Mouse (Mus musculus): ENCODE results near the gene Ptdss2. TPM values are rescaled to one million over a fixed set of nuclear protein-coding genes. Genes with fewer than 3 reads are reported as not detected.

Gene Ptdss2
- polyA plus RNA-seq, 1 experiment from 2014 or later, result 85.5 TPM

- H3K4me1 ChIP-seq, result peaks cover 21% of the 10 kb centered on the region
- H3K4me2 ChIP-seq (replicated peaks), result no peak overlapping the region
- H3K9me3 ChIP-seq, result no peaks in the 10 kb centered on the region
- no peaks in the 10 kb centered on the region for H3K27me3 ChIP-seq
- H3K36me3 ChIP-seq, result peaks cover 62% of the 10 kb centered on the region
- no peak overlapping the region for H3K4me3 ChIP-seq
- no peak overlapping the region for H3K9ac ChIP-seq
- H3K27ac ChIP-seq, result no peak overlapping the region
- 83% methylated on average over 6 of the region's 6 CpGs for WGBS
- ATAC-seq (ENCODE audit: low FRiP score, low read depth), result no peak
Observed at GRCm38 (mm10) chr7:141164850-141165249, 42.7 kb downstream of the Ptdss2 start.

GRCm38 (mm10) chr7:141167901-141168517, 45.8 kb downstream of the Ptdss2 start:
- H3K27ac ChIP-seq, result no peak overlapping the region; the same call in 1 of the 2 replicates
- ATAC-seq (ENCODE audit: low FRiP score, low read depth), result no peak
- 9% methylated on average over 7 of the region's 7 CpGs for WGBS
- no peaks in the 10 kb centered on the region for H3K9me3 ChIP-seq
- peak overlapping the region; percentile 77 for H3K4me2 ChIP-seq (replicated peaks)
- H3K9ac ChIP-seq, result peak overlapping the region; percentile 82
- peak overlapping the region; percentile 62 for H3K4me3 ChIP-seq
- H3K36me3 ChIP-seq, result peaks cover 32% of the 10 kb centered on the region
- peaks cover 22% of the 10 kb centered on the region for H3K4me1 ChIP-seq
- no peaks in the 10 kb centered on the region for H3K27me3 ChIP-seq

GRCm38 (mm10) chr7:141168518-141168953, 46.4 kb downstream of the Ptdss2 start:
- Histone ChIP-seq H3K9ac (peak overlapping the region; percentile 82), H3K4me1 (peaks cover 28% of the 10 kb centered on the region), H3K9me3 (no peaks in the 10 kb centered on the region), H3K27me3 (no peaks in the 10 kb centered on the region), H3K36me3 (peaks cover 27% of the 10 kb centered on the region), H3K4me3 (peak overlapping the region; percentile 62), H3K27ac (no peak overlapping the region; the same call in 1 of the 2 replicates), H3K4me2 (replicated peaks) (peak overlapping the region; percentile 77)
- under 1% methylated on average over 22 of the region's 22 CpGs for WGBS
- ATAC-seq (ENCODE audit: low FRiP score, low read depth), result no peak

GRCm38 (mm10) chr7:141169300-141169699, 47.1 kb downstream of the Ptdss2 start:
- Histone ChIP-seq H3K27me3 (no peaks in the 10 kb centered on the region), H3K4me1 (peaks cover 28% of the 10 kb centered on the region), H3K9me3 (no peaks in the 10 kb centered on the region), H3K36me3 (peaks cover 19% of the 10 kb centered on the region), H3K4me2 (replicated peaks) (peak overlapping the region; percentile 77; the same call in 1 of the 2 replicates), H3K9ac (peak overlapping the region; percentile 82; the same call in 1 of the 2 replicates), H3K27ac (peak overlapping the region; percentile 16; the same call in 1 of the 2 replicates), H3K4me3 (0 out of 2 replicates have a peak overlapping the region, but pooled peaks have one; percentile 62)
- ATAC-seq (ENCODE audit: low FRiP score, low read depth), result no peak
- WGBS, result 76% methylated on average over 1 of the region's 1 CpGs

GRCm38 (mm10) chr7:141169866-141170265, 47.7 kb downstream of the Ptdss2 start:
- no peaks in the 10 kb centered on the region for H3K9me3 ChIP-seq
- no peaks in the 10 kb centered on the region for H3K27me3 ChIP-seq
- 0 out of 2 replicates have a peak overlapping the region, but pooled peaks have one; percentile 16 for H3K27ac ChIP-seq
- no peak overlapping the region for H3K9ac ChIP-seq
- no peak overlapping the region for H3K4me2 ChIP-seq (replicated peaks)
- ATAC-seq (ENCODE audit: low FRiP score, low read depth), result no peak
- peaks cover 13% of the 10 kb centered on the region for H3K36me3 ChIP-seq
- peaks cover 28% of the 10 kb centered on the region for H3K4me1 ChIP-seq
- H3K4me3 ChIP-seq, result no peak overlapping the region

GRCm38 (mm10) chr7:141172116-141173006, 50.2 kb downstream of the Ptdss2 start, which contains the start of gene Rnh1:
Gene Rnh1 (minus strand): TSS chr7:141172857.
- H3K9me3 ChIP-seq, result no peaks in the 10 kb centered on the region
- peak within 1 kb of the TSS; percentile 73 for H3K9ac ChIP-seq
- peak within 1 kb of the TSS; percentile 50 for H3K4me3 ChIP-seq
- peak within 1 kb of the TSS; percentile 85 for H3K27ac ChIP-seq
- no peaks in the 10 kb centered on the region for H3K36me3 ChIP-seq
- 3% methylated on average over 55 of the region's 55 CpGs for WGBS
- H3K4me2 ChIP-seq (replicated peaks), result peak within 1 kb of the TSS; percentile 69
- ATAC-seq (ENCODE audit: low FRiP score, low read depth), result peak; percentile 98
- peaks cover 27% of the 10 kb centered on the region for H3K4me1 ChIP-seq
- H3K27me3 ChIP-seq, result no peaks in the 10 kb centered on the region

- 80% methylated on average over 5 of the region's 5 CpGs for WGBS
- Histone ChIP-seq H3K9ac (no peak overlapping the region; the same call in 1 of the 2 replicates), H3K27me3 (no peaks in the 10 kb centered on the region), H3K9me3 (no peaks in the 10 kb centered on the region), H3K4me3 (peak overlapping the region; percentile 50), H3K36me3 (no peaks in the 10 kb centered on the region), H3K4me1 (peaks cover 18% of the 10 kb centered on the region), H3K27ac (peak overlapping the region; percentile 85), H3K4me2 (replicated peaks) (peak overlapping the region; percentile 69)
- no peak for ATAC-seq (ENCODE audit: low FRiP score, low read depth)
Observed at GRCm38 (mm10) chr7:141173323-141173850, 51.2 kb downstream of the Ptdss2 start.

- H3K4me2 ChIP-seq (replicated peaks), result no peak overlapping the region
- peak overlapping the region; percentile 19; the same call in 1 of the 2 replicates for H3K9ac ChIP-seq
- H3K4me1 ChIP-seq, result peaks cover 9% of the 10 kb centered on the region
- H3K27me3 ChIP-seq, result no peaks in the 10 kb centered on the region
- no peak for ATAC-seq (ENCODE audit: low FRiP score, low read depth)
- no peak overlapping the region for H3K4me3 ChIP-seq
- H3K36me3 ChIP-seq, result no peaks in the 10 kb centered on the region
- no peaks in the 10 kb centered on the region for H3K9me3 ChIP-seq
- H3K27ac ChIP-seq, result no peak overlapping the region
- WGBS, result 90% methylated on average over 4 of the region's 4 CpGs
Observed at GRCm38 (mm10) chr7:141175068-141175467, 52.9 kb downstream of the Ptdss2 start.

GRCm38 (mm10) chr7:141176173-141176572, 54.0 kb downstream of the Ptdss2 start:
- H3K4me3 ChIP-seq, result no peak overlapping the region
- no peaks in the 10 kb centered on the region for H3K27me3 ChIP-seq
- WGBS, result 2% methylated on average over 8 of the region's 8 CpGs
- H3K9me3 ChIP-seq, result no peaks in the 10 kb centered on the region
- H3K4me2 ChIP-seq (replicated peaks), result no peak overlapping the region; the same call in 1 of the 2 replicates
- no peak overlapping the region for H3K9ac ChIP-seq
- ATAC-seq (ENCODE audit: low FRiP score, low read depth), result no peak
- H3K36me3 ChIP-seq, result no peaks in the 10 kb centered on the region
- H3K4me1 ChIP-seq, result peaks cover 9% of the 10 kb centered on the region
- H3K27ac ChIP-seq, result no peak overlapping the region

- no peaks in the 10 kb centered on the region for H3K9me3 ChIP-seq
- H3K27me3 ChIP-seq, result no peaks in the 10 kb centered on the region
- H3K4me1 ChIP-seq, result peaks cover 16% of the 10 kb centered on the region
- no peak overlapping the region for H3K4me3 ChIP-seq
- H3K36me3 ChIP-seq, result peaks cover 35% of the 10 kb centered on the region
- H3K27ac ChIP-seq, result no peak overlapping the region
- no peak overlapping the region for H3K9ac ChIP-seq
- 85% methylated on average over 3 of the region's 3 CpGs for WGBS
- no peak for ATAC-seq (ENCODE audit: low FRiP score, low read depth)
- no peak overlapping the region for H3K4me2 ChIP-seq (replicated peaks)
Observed at GRCm38 (mm10) chr7:141188194-141188593, 66.0 kb downstream of the Ptdss2 start.

- H3K4me1 ChIP-seq, result peaks cover 16% of the 10 kb centered on the region
- no peak overlapping the region for H3K4me3 ChIP-seq
- no peak for ATAC-seq (ENCODE audit: low FRiP score, low read depth)
- H3K4me2 ChIP-seq (replicated peaks), result no peak overlapping the region
- no peaks in the 10 kb centered on the region for H3K27me3 ChIP-seq
- H3K9ac ChIP-seq, result no peak overlapping the region
- 91% methylated on average over 3 of the region's 3 CpGs for WGBS
- H3K36me3 ChIP-seq, result peaks cover 35% of the 10 kb centered on the region
- H3K9me3 ChIP-seq, result no peaks in the 10 kb centered on the region
- no peak overlapping the region for H3K27ac ChIP-seq
Observed at GRCm38 (mm10) chr7:141188733-141189132, 66.6 kb downstream of the Ptdss2 start.

GRCm38 (mm10) chr7:141190220-141190619, 68.0 kb downstream of the Ptdss2 start:
- H3K36me3 ChIP-seq, result peaks cover 35% of the 10 kb centered on the region
- no peak overlapping the region for H3K27ac ChIP-seq
- no peak for ATAC-seq (ENCODE audit: low FRiP score, low read depth)
- no peak overlapping the region for H3K4me2 ChIP-seq (replicated peaks)
- no peaks in the 10 kb centered on the region for H3K27me3 ChIP-seq
- no peak overlapping the region for H3K4me3 ChIP-seq
- peaks cover 18% of the 10 kb centered on the region for H3K4me1 ChIP-seq
- 92% methylated on average over 3 of the region's 3 CpGs for WGBS
- H3K9me3 ChIP-seq, result no peaks in the 10 kb centered on the region
- no peak overlapping the region for H3K9ac ChIP-seq

Data from limb, embryonic 13.5 days (tissue).